Mouse (Mus musculus): ENCODE measurements around the gene Ryr1. TPM values are rescaled to one million over a fixed set of nuclear protein-coding genes. Genes with fewer than 3 reads are reported as not detected.

Gene Ryr1
- polyA plus RNA-seq, 1 experiment from 2014 or later, result 0.58 TPM

- Histone ChIP-seq H3K27me3 (ENCODE audit: control insufficient read depth, insufficient read depth, low read depth, low read length) (no peaks in the 10 kb centered on the region), H3K4me1 (replicated peaks; ENCODE audit: control insufficient read depth, insufficient read depth, low read length) (peaks cover 10% of the 10 kb centered on the region), H3K36me3 (ENCODE audit: control insufficient read depth, insufficient read depth, low read length) (no peaks in the 10 kb centered on the region), H3K4me2 (ENCODE audit: low read depth, low read length) (no peak overlapping the region), H3K9ac (ENCODE audit: low read length) (no peak overlapping the region), H3K9me3 (ENCODE audit: control insufficient read depth, low read length) (no peaks in the 10 kb centered on the region), H3K4me3 (ENCODE audit: low read length) (no peak overlapping the region), H3K27ac (ENCODE audit: low read length) (no peak overlapping the region)
- ATAC-seq (ENCODE audit: low read depth), result no peak
- WGBS, result 74% methylated on average over 5 of the region's 5 CpGs
Observed at GRCm38 (mm10) chr7:28965346-28965840, 159.6 kb downstream of the Ryr1 start.

GRCm38 (mm10) chr7:28963399-28963923, 161.5 kb downstream of the Ryr1 start:
- no peak overlapping the region for H3K4me3 ChIP-seq (ENCODE audit: low read length)
- 63% methylated on average over 3 of the region's 3 CpGs for WGBS
- ATAC-seq (ENCODE audit: low read depth), result no peak
- H3K9me3 ChIP-seq (ENCODE audit: control insufficient read depth, low read length), result no peaks in the 10 kb centered on the region
- peaks cover 27% of the 10 kb centered on the region for H3K4me1 ChIP-seq (replicated peaks; ENCODE audit: control insufficient read depth, insufficient read depth, low read length)
- H3K27me3 ChIP-seq (ENCODE audit: control insufficient read depth, insufficient read depth, low read depth, low read length), result no peaks in the 10 kb centered on the region
- no peak overlapping the region for H3K9ac ChIP-seq (ENCODE audit: low read length)
- H3K36me3 ChIP-seq (ENCODE audit: control insufficient read depth, insufficient read depth, low read length), result no peaks in the 10 kb centered on the region
- no peak overlapping the region for H3K4me2 ChIP-seq (ENCODE audit: low read depth, low read length)
- peak overlapping the region; percentile 92 for H3K27ac ChIP-seq (ENCODE audit: low read length)

GRCm38 (mm10) chr7:28961927-28962670, 162.9 kb downstream of the Ryr1 start, which contains the start of gene Actn4:
Actn4 (minus strand) TSS chr7:28962340.
- H3K27ac ChIP-seq (ENCODE audit: low read length), result peak within 1 kb of the TSS; percentile 92
- no peaks in the 10 kb centered on the region for H3K9me3 ChIP-seq (ENCODE audit: control insufficient read depth, low read length)
- peak within 1 kb of the TSS; percentile 99 for H3K9ac ChIP-seq (ENCODE audit: low read length)
- WGBS, result under 1% methylated on average over 76 of the region's 76 CpGs
- H3K27me3 ChIP-seq (ENCODE audit: control insufficient read depth, insufficient read depth, low read depth, low read length), result no peaks in the 10 kb centered on the region
- H3K4me2 ChIP-seq (ENCODE audit: low read depth, low read length), result peak within 1 kb of the TSS; percentile 93
- no peaks in the 10 kb centered on the region for H3K36me3 ChIP-seq (ENCODE audit: control insufficient read depth, insufficient read depth, low read length)
- peaks cover 40% of the 10 kb centered on the region for H3K4me1 ChIP-seq (replicated peaks; ENCODE audit: control insufficient read depth, insufficient read depth, low read length)
- ATAC-seq (ENCODE audit: low read depth), result peak; percentile 91
- H3K4me3 ChIP-seq (ENCODE audit: low read length), result peak within 1 kb of the TSS; percentile 99

- no peak for ATAC-seq (ENCODE audit: low read depth)
- no peaks in the 10 kb centered on the region for H3K36me3 ChIP-seq (ENCODE audit: control insufficient read depth, insufficient read depth, low read length)
- H3K4me1 ChIP-seq (replicated peaks; ENCODE audit: control insufficient read depth, insufficient read depth, low read length), result peaks cover 46% of the 10 kb centered on the region
- H3K9ac ChIP-seq (ENCODE audit: low read length), result peak overlapping the region; percentile 99
- H3K27me3 ChIP-seq (ENCODE audit: control insufficient read depth, insufficient read depth, low read depth, low read length), result no peaks in the 10 kb centered on the region
- no peaks in the 10 kb centered on the region for H3K9me3 ChIP-seq (ENCODE audit: control insufficient read depth, low read length)
- peak overlapping the region; percentile 93 for H3K4me2 ChIP-seq (ENCODE audit: low read depth, low read length)
- peak overlapping the region; percentile 87 for H3K27ac ChIP-seq (ENCODE audit: low read length)
- H3K4me3 ChIP-seq (ENCODE audit: low read length), result peak overlapping the region; percentile 99
- 0% methylated on average over 7 of the region's 7 CpGs for WGBS
Observed at GRCm38 (mm10) chr7:28961584-28961926, 163.4 kb downstream of the Ryr1 start.

GRCm38 (mm10) chr7:28960354-28961046, 164.5 kb downstream of the Ryr1 start:
- Histone ChIP-seq H3K27ac (ENCODE audit: low read length) (peak overlapping the region; percentile 88), H3K4me2 (ENCODE audit: low read depth, low read length) (peak overlapping the region; percentile 93), H3K4me1 (replicated peaks; ENCODE audit: control insufficient read depth, insufficient read depth, low read length) (peaks cover 56% of the 10 kb centered on the region), H3K27me3 (ENCODE audit: control insufficient read depth, insufficient read depth, low read depth, low read length) (no peaks in the 10 kb centered on the region), H3K36me3 (ENCODE audit: control insufficient read depth, insufficient read depth, low read length) (no peaks in the 10 kb centered on the region), H3K9ac (ENCODE audit: low read length) (peak overlapping the region; percentile 99), H3K4me3 (ENCODE audit: low read length) (peak overlapping the region; percentile 99), H3K9me3 (ENCODE audit: control insufficient read depth, low read length) (no peaks in the 10 kb centered on the region)
- 15% methylated on average over 9 of the region's 9 CpGs for WGBS
- no peak for ATAC-seq (ENCODE audit: low read depth)

GRCm38 (mm10) chr7:28959505-28960045, 165.4 kb downstream of the Ryr1 start:
- Histone ChIP-seq H3K4me3 (ENCODE audit: low read length) (peak overlapping the region; percentile 99), H3K27me3 (ENCODE audit: control insufficient read depth, insufficient read depth, low read depth, low read length) (no peaks in the 10 kb centered on the region), H3K27ac (ENCODE audit: low read length) (peak overlapping the region; percentile 88), H3K9ac (ENCODE audit: low read length) (peak overlapping the region; percentile 99), H3K9me3 (ENCODE audit: control insufficient read depth, low read length) (no peaks in the 10 kb centered on the region), H3K4me2 (ENCODE audit: low read depth, low read length) (peak overlapping the region; percentile 93), H3K36me3 (ENCODE audit: control insufficient read depth, insufficient read depth, low read length) (no peaks in the 10 kb centered on the region), H3K4me1 (replicated peaks; ENCODE audit: control insufficient read depth, insufficient read depth, low read length) (peaks cover 66% of the 10 kb centered on the region)
- ATAC-seq (ENCODE audit: low read depth), result peak; percentile 12
- WGBS, result 19% methylated on average over 6 of the region's 6 CpGs

- no peaks in the 10 kb centered on the region for H3K9me3 ChIP-seq (ENCODE audit: control insufficient read depth, low read length)
- WGBS, result 29% methylated on average over 1 of the region's 1 CpGs
- ATAC-seq (ENCODE audit: low read depth), result no peak
- H3K27ac ChIP-seq (ENCODE audit: low read length), result peak overlapping the region; percentile 88
- peaks cover 72% of the 10 kb centered on the region for H3K4me1 ChIP-seq (replicated peaks; ENCODE audit: control insufficient read depth, insufficient read depth, low read length)
- H3K36me3 ChIP-seq (ENCODE audit: control insufficient read depth, insufficient read depth, low read length), result 0 out of 2 replicates have a peak, but pooled peaks cover 2% of the 10 kb centered on the region
- H3K9ac ChIP-seq (ENCODE audit: low read length), result no peak overlapping the region
- H3K4me3 ChIP-seq (ENCODE audit: low read length), result no peak overlapping the region; the same call in 1 of the 2 replicates
- no peaks in the 10 kb centered on the region for H3K27me3 ChIP-seq (ENCODE audit: control insufficient read depth, insufficient read depth, low read depth, low read length)
- peak overlapping the region; percentile 93 for H3K4me2 ChIP-seq (ENCODE audit: low read depth, low read length)
Observed at GRCm38 (mm10) chr7:28958770-28959169, 166.2 kb downstream of the Ryr1 start.

- H3K9me3 ChIP-seq (ENCODE audit: control insufficient read depth, low read length), result no peaks in the 10 kb centered on the region
- peak overlapping the region; percentile 93; the same call in 1 of the 2 replicates for H3K4me2 ChIP-seq (ENCODE audit: low read depth, low read length)
- H3K27ac ChIP-seq (ENCODE audit: low read length), result peak overlapping the region; percentile 88
- no peak overlapping the region for H3K4me3 ChIP-seq (ENCODE audit: low read length)
- no peak for ATAC-seq (ENCODE audit: low read depth)
- 0 out of 2 replicates have a peak, but pooled peaks cover 2% of the 10 kb centered on the region for H3K36me3 ChIP-seq (ENCODE audit: control insufficient read depth, insufficient read depth, low read length)
- H3K27me3 ChIP-seq (ENCODE audit: control insufficient read depth, insufficient read depth, low read depth, low read length), result no peaks in the 10 kb centered on the region
- H3K4me1 ChIP-seq (replicated peaks; ENCODE audit: control insufficient read depth, insufficient read depth, low read length), result peaks cover 76% of the 10 kb centered on the region
- H3K9ac ChIP-seq (ENCODE audit: low read length), result no peak overlapping the region
- 29% methylated on average over 1 of the region's 1 CpGs for WGBS
Observed at GRCm38 (mm10) chr7:28957997-28958725, 166.8 kb downstream of the Ryr1 start.
